In the genomic region with DNA sequence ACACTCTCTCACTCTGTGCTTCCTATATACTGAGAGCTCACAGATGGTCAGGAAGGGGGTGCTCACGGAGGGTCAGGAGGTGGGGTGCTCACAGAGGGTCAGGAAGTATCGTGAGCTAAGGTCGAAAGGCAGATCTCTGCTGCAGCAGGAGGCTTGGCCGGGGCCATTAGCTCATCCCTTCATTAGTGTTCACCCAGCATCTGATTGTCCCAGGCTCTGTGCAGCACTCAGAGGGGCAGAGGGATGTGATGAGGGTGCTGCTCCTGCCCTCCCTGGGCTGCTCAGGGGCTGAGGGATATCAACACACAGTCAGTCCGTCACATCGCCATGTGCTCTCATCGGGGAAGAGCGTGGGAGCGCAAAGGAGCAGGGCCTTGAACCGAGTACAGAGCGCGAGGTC, we compare ENCODE assay signal across 12 mouse cellular contexts. TPM values are rescaled to one million over a fixed set of nuclear protein-coding genes. Genes with fewer than 3 reads are reported as not detected.
DNase-seq lines count a peak whose midpoint lies in the region; ATAC-seq and TF ChIP-seq lines count a peak whose summit lies in the region.
"Had no signal": no experiment of that assay in that cellular context is flagged by ENCODE, and none has a peak within 500 bp of the region (broad histone marks: within the 10 kb centered on the region; RNA-seq: fewer than 3 reads in every experiment).

No protein-coding gene starts in this region.

- no peaks in the 10 kb centered on the region for H3K27me3 ChIP-seq in hindbrain, embryonic 12.5 days
- H3K27me3 ChIP-seq in hindbrain, postnatal 0 days (ENCODE audit: insufficient read depth, low read length): no peaks in the 10 kb centered on the region
- H3K27me3 ChIP-seq in midbrain, embryonic 16.5 days (ENCODE audit: control insufficient read depth, insufficient read depth, low read depth, low read length): no peaks in the 10 kb centered on the region
- no peaks in the 10 kb centered on the region for H3K27me3 ChIP-seq in midbrain, embryonic 14.5 days (ENCODE audit: control insufficient read depth, insufficient read depth, low read length)
- H3K27me3 ChIP-seq in intestine, embryonic 14.5 days (replicated peaks; ENCODE audit: control insufficient read depth, insufficient read depth, low read length): no peaks in the 10 kb centered on the region
- no peaks in the 10 kb centered on the region for H3K27me3 ChIP-seq in stomach, embryonic 15.5 days (replicated peaks)

- peak overlapping the region; percentile 34; the same call in 1 of the 2 replicates for H3K4me2 ChIP-seq in hindbrain, embryonic 12.5 days (replicated peaks)
- H3K4me2 ChIP-seq in hindbrain, postnatal 0 days (ENCODE audit: low read depth, low read length): no peak overlapping the region
- H3K4me2 ChIP-seq in midbrain, embryonic 16.5 days (ENCODE audit: low read length): no peak overlapping the region
- H3K4me2 ChIP-seq in midbrain, embryonic 14.5 days (ENCODE audit: low read length): no peak overlapping the region
- H3K4me2 ChIP-seq in intestine, embryonic 14.5 days (ENCODE audit: low read length): 0 out of 2 replicates have a peak overlapping the region, but pooled peaks have one; percentile 29
- peak overlapping the region; percentile 35 for H3K4me2 ChIP-seq in stomach, embryonic 15.5 days

- peaks cover 37% of the 10 kb centered on the region for H3K4me1 ChIP-seq in hindbrain, embryonic 12.5 days
- H3K4me1 ChIP-seq in hindbrain, postnatal 0 days (ENCODE audit: insufficient read depth, low read length): peaks cover 16% of the 10 kb centered on the region
- peaks cover 5% of the 10 kb centered on the region; the same call in 1 of the 2 replicates for H3K4me1 ChIP-seq in midbrain, embryonic 16.5 days (ENCODE audit: control insufficient read depth, insufficient read depth, low read length)
- no peaks in the 10 kb centered on the region for H3K4me1 ChIP-seq in midbrain, embryonic 14.5 days (ENCODE audit: control insufficient read depth, insufficient read depth, low read length)
- H3K4me1 ChIP-seq in intestine, embryonic 14.5 days (replicated peaks; ENCODE audit: control insufficient read depth, insufficient read depth, low read length): peaks cover 46% of the 10 kb centered on the region
- peaks cover 67% of the 10 kb centered on the region for H3K4me1 ChIP-seq in stomach, embryonic 15.5 days

- no peak overlapping the region for H3K27ac ChIP-seq in hindbrain, embryonic 12.5 days
- H3K27ac ChIP-seq in hindbrain, postnatal 0 days: no peak overlapping the region
- no peak overlapping the region for H3K27ac ChIP-seq in midbrain, embryonic 16.5 days (ENCODE audit: low read length)
- no peak overlapping the region; the same call in 1 of the 2 replicates for H3K27ac ChIP-seq in midbrain, embryonic 14.5 days (replicated peaks; ENCODE audit: low read depth, low read length)
- peak overlapping the region; percentile 57 for H3K27ac ChIP-seq in intestine, embryonic 14.5 days (ENCODE audit: low read depth)
- H3K27ac ChIP-seq in stomach, embryonic 15.5 days: peak overlapping the region; percentile 59; the same call in 1 of the 2 replicates
- H3K27ac ChIP-seq in left cerebral cortex, adult 2 months: no peak overlapping the region

- intact Hi-C loops in left cerebral cortex, adult 2 months (cut with DNase I): no loop called here

- no peak for TF ChIP-seq CTCF in hindbrain, postnatal 0 days (IDR thresholded peaks at IDR 0.05; ENCODE audit: low read depth)
- no peak for TF ChIP-seq CTCF in left cerebral cortex, adult 2 months (IDR thresholded peaks at IDR 0.05)

- DNase-seq in hindbrain, postnatal 0 days (ENCODE audit: low spot score): no peak
- no peak for DNase-seq in midbrain, embryonic 14.5 days
- no peak for DNase-seq in intestine, embryonic 14.5 days (ENCODE audit: low spot score)
- no peak for DNase-seq in adrenal gland, postnatal 14 days
- no peak for DNase-seq in left cerebral cortex, adult 2 months (ENCODE audit: extremely low spot score in 1 of 2, low spot score in 2 of 2)
- DNase-seq: cerebellum, adult 18-20 months; thymus, postnatal 25 days had no signal

- H3K9me3 ChIP-seq in hindbrain, embryonic 12.5 days (replicated peaks): no peaks in the 10 kb centered on the region
- H3K9me3 ChIP-seq in hindbrain, postnatal 0 days (ENCODE audit: low read length): no peaks in the 10 kb centered on the region
- H3K9me3 ChIP-seq in midbrain, embryonic 16.5 days (replicated peaks; ENCODE audit: control insufficient read depth, low read length, poor library complexity, severe bottlenecking): no peaks in the 10 kb centered on the region
- no peaks in the 10 kb centered on the region for H3K9me3 ChIP-seq in midbrain, embryonic 14.5 days (ENCODE audit: control insufficient read depth, low read length)
- H3K9me3 ChIP-seq in intestine, embryonic 14.5 days (ENCODE audit: control insufficient read depth, low read length): no peaks in the 10 kb centered on the region
- no peaks in the 10 kb centered on the region for H3K9me3 ChIP-seq in stomach, embryonic 15.5 days

- whole genome bisulfite sequencing in hindbrain, embryonic 12.5 days: 52% methylated on average over 12 of the region's 12 CpGs
- 68% methylated on average over 12 of the region's 12 CpGs for WGBS in hindbrain, postnatal 0 days
- 58% methylated on average over 12 of the region's 12 CpGs for WGBS in midbrain, embryonic 16.5 days
- 63% methylated on average over 12 of the region's 12 CpGs for WGBS in midbrain, embryonic 14.5 days
- 36% methylated on average over 12 of the region's 12 CpGs for WGBS in intestine, embryonic 14.5 days
- WGBS in stomach, embryonic 15.5 days: 45% methylated on average over 12 of the region's 12 CpGs

- H3K4me3 ChIP-seq in hindbrain, embryonic 12.5 days: no peak overlapping the region
- no peak overlapping the region for H3K4me3 ChIP-seq in hindbrain, postnatal 0 days (ENCODE audit: low read length)
- H3K4me3 ChIP-seq in midbrain, embryonic 16.5 days (ENCODE audit: low read depth, low read length): no peak overlapping the region
- H3K4me3 ChIP-seq in midbrain, embryonic 14.5 days (replicated peaks; ENCODE audit: low read depth, low read length): no peak overlapping the region
- H3K4me3 ChIP-seq in intestine, embryonic 14.5 days (ENCODE audit: low read depth, low read length): no peak overlapping the region
- H3K4me3 ChIP-seq in stomach, embryonic 15.5 days (replicated peaks): no peak overlapping the region
- no peak overlapping the region for H3K4me3 ChIP-seq in left cerebral cortex, adult 2 months

- no peaks in the 10 kb centered on the region for H3K36me3 ChIP-seq in hindbrain, embryonic 12.5 days
- H3K36me3 ChIP-seq in hindbrain, postnatal 0 days (ENCODE audit: insufficient read depth, low read length): no peaks in the 10 kb centered on the region
- H3K36me3 ChIP-seq in midbrain, embryonic 16.5 days (ENCODE audit: control insufficient read depth, insufficient read depth, low read length): no peaks in the 10 kb centered on the region
- no peaks in the 10 kb centered on the region for H3K36me3 ChIP-seq in midbrain, embryonic 14.5 days (ENCODE audit: control insufficient read depth, insufficient read depth, low read length)
- no peaks in the 10 kb centered on the region for H3K36me3 ChIP-seq in intestine, embryonic 14.5 days (ENCODE audit: control insufficient read depth, insufficient read depth, low read length)
- no peaks in the 10 kb centered on the region for H3K36me3 ChIP-seq in stomach, embryonic 15.5 days

- 0 out of 2 replicates have a peak overlapping the region, but pooled peaks have one; percentile 9 for H3K9ac ChIP-seq in hindbrain, embryonic 12.5 days
- H3K9ac ChIP-seq in hindbrain, postnatal 0 days (replicated peaks; ENCODE audit: low read length): no peak overlapping the region
- H3K9ac ChIP-seq in midbrain, embryonic 16.5 days (ENCODE audit: low read depth, low read length): 0 out of 2 replicates have a peak overlapping the region, but pooled peaks have one; percentile 28
- H3K9ac ChIP-seq in midbrain, embryonic 14.5 days (replicated peaks; ENCODE audit: low read length): no peak overlapping the region
- 0 out of 2 replicates have a peak overlapping the region, but pooled peaks have one; percentile 25 for H3K9ac ChIP-seq in intestine, embryonic 14.5 days (ENCODE audit: low read length)
- H3K9ac ChIP-seq in stomach, embryonic 15.5 days: no peak overlapping the region

- ATAC-seq in hindbrain, embryonic 12.5 days (ENCODE audit: low FRiP score): no peak; the same call in 1 of the 2 replicates
- no peak for ATAC-seq in hindbrain, postnatal 0 days
- no peak; the same call in 1 of the 2 replicates for ATAC-seq in midbrain, embryonic 16.5 days
- ATAC-seq in midbrain, embryonic 14.5 days (ENCODE audit: low FRiP score, low TSS enrichment): no peak
- no peak for ATAC-seq in intestine, embryonic 14.5 days (replicated peaks; ENCODE audit: low FRiP score, low TSS enrichment, low read depth)
- ATAC-seq in stomach, embryonic 15.5 days (ENCODE audit: insufficient read depth, low FRiP score, low read depth): no peak

RNA-seq across cellular contexts. Expression of a gene that starts 18.0 kb away (rescaled TPM):
- 34.0 and 39.2 TPM in 2 replicates for polyA plus RNA-seq in hindbrain, embryonic 12.5 days (2016; fragmentation: Nextera tagmentation; extraction: Ambion mirVana)
- total RNA-seq in hindbrain, postnatal 0 days (2014; rRNA removed): 40.6 and 41.0 TPM in 2 replicates
- 16.8 and 18.0 TPM in 2 replicates for polyA plus RNA-seq in hindbrain, postnatal 0 days (2015; fragmentation: Nextera tagmentation; extraction: Ambion mirVana)
- polyA plus RNA-seq in midbrain, embryonic 16.5 days (2015; fragmentation: Nextera tagmentation; extraction: Ambion mirVana): 18.3 and 18.5 TPM in 2 replicates
- polyA plus RNA-seq in midbrain, embryonic 14.5 days (2014; fragmentation: Nextera tagmentation; extraction: Ambion mirVana): 10.9 and 11.3 TPM in 2 replicates
- 16.8 and 19.3 TPM in 2 replicates for polyA plus RNA-seq in intestine, embryonic 14.5 days (2014; fragmentation: Nextera tagmentation; extraction: Ambion mirVana)
- 37.0 and 43.0 TPM in 2 replicates for polyA plus RNA-seq in stomach, embryonic 15.5 days (2015; fragmentation: Nextera tagmentation; extraction: Ambion mirVana)
- 48.9 and 54.8 TPM in 2 replicates for total RNA-seq in adrenal gland, postnatal 14 days (2021)
- 10 to 100 TPM; 22.8 to 25.7 TPM for total RNA-seq in left cerebral cortex, adult 2 months (2021)

RNA-seq across cellular contexts. Expression of a gene that starts 34.8 kb away (rescaled TPM):
- 819 and 900 TPM in 2 replicates for polyA plus RNA-seq in hindbrain, embryonic 12.5 days (2016; fragmentation: Nextera tagmentation; extraction: Ambion mirVana)
- total RNA-seq in hindbrain, postnatal 0 days (2014; rRNA removed): 1,557 and 1,861 TPM in 2 replicates
- 786 and 796 TPM in 2 replicates for polyA plus RNA-seq in hindbrain, postnatal 0 days (2015; fragmentation: Nextera tagmentation; extraction: Ambion mirVana)
- 794 and 826 TPM in 2 replicates for polyA plus RNA-seq in midbrain, embryonic 16.5 days (2015; fragmentation: Nextera tagmentation; extraction: Ambion mirVana)
- 1,038 and 1,071 TPM in 2 replicates for polyA plus RNA-seq in midbrain, embryonic 14.5 days (2014; fragmentation: Nextera tagmentation; extraction: Ambion mirVana)
- polyA plus RNA-seq in intestine, embryonic 14.5 days (2014; fragmentation: Nextera tagmentation; extraction: Ambion mirVana): 2,116 and 2,150 TPM in 2 replicates
- polyA plus RNA-seq in stomach, embryonic 15.5 days (2015; fragmentation: Nextera tagmentation; extraction: Ambion mirVana): 1,425 and 1,562 TPM in 2 replicates
- total RNA-seq in adrenal gland, postnatal 14 days (2021): 786 and 963 TPM in 2 replicates
- 100 to 1,000 TPM; 183 to 187 TPM for total RNA-seq in left cerebral cortex, adult 2 months (2021)

RNA-seq across cellular contexts. Expression of a gene that starts 39.9 kb away (rescaled TPM):
- 23.1 and 24.7 TPM in 2 replicates for polyA plus RNA-seq in hindbrain, embryonic 12.5 days (2016; fragmentation: Nextera tagmentation; extraction: Ambion mirVana)
- total RNA-seq in hindbrain, postnatal 0 days (2014; rRNA removed): 25.8 and 33.7 TPM in 2 replicates
- polyA plus RNA-seq in hindbrain, postnatal 0 days (2015; fragmentation: Nextera tagmentation; extraction: Ambion mirVana): 20.2 and 21.8 TPM in 2 replicates
- 32.3 and 32.7 TPM in 2 replicates for polyA plus RNA-seq in midbrain, embryonic 16.5 days (2015; fragmentation: Nextera tagmentation; extraction: Ambion mirVana)
- 23.8 and 25.9 TPM in 2 replicates for polyA plus RNA-seq in midbrain, embryonic 14.5 days (2014; fragmentation: Nextera tagmentation; extraction: Ambion mirVana)
- 15.2 and 21.5 TPM in 2 replicates for polyA plus RNA-seq in intestine, embryonic 14.5 days (2014; fragmentation: Nextera tagmentation; extraction: Ambion mirVana)
- 21.7 and 26.6 TPM in 2 replicates for polyA plus RNA-seq in stomach, embryonic 15.5 days (2015; fragmentation: Nextera tagmentation; extraction: Ambion mirVana)
- 18.1 and 23.5 TPM in 2 replicates for total RNA-seq in adrenal gland, postnatal 14 days (2021)
- 10 to 100 TPM; 40.7 to 43.5 TPM for total RNA-seq in left cerebral cortex, adult 2 months (2021)

RNA-seq across cellular contexts. Expression of a gene that starts 40.6 kb away (rescaled TPM):
- 57.6 and 62.5 TPM in 2 replicates for polyA plus RNA-seq in hindbrain, embryonic 12.5 days (2016; fragmentation: Nextera tagmentation; extraction: Ambion mirVana)
- total RNA-seq in hindbrain, postnatal 0 days (2014; rRNA removed): 73.4 and 81.7 TPM in 2 replicates
- polyA plus RNA-seq in hindbrain, postnatal 0 days (2015; fragmentation: Nextera tagmentation; extraction: Ambion mirVana): 22.8 and 24.3 TPM in 2 replicates
- polyA plus RNA-seq in midbrain, embryonic 16.5 days (2015; fragmentation: Nextera tagmentation; extraction: Ambion mirVana): 45.1 and 46.7 TPM in 2 replicates
- 40.5 and 51.2 TPM in 2 replicates for polyA plus RNA-seq in midbrain, embryonic 14.5 days (2014; fragmentation: Nextera tagmentation; extraction: Ambion mirVana)
- 43.6 and 44.8 TPM in 2 replicates for polyA plus RNA-seq in intestine, embryonic 14.5 days (2014; fragmentation: Nextera tagmentation; extraction: Ambion mirVana)
- 34.9 and 36.4 TPM in 2 replicates for polyA plus RNA-seq in stomach, embryonic 15.5 days (2015; fragmentation: Nextera tagmentation; extraction: Ambion mirVana)
- total RNA-seq in adrenal gland, postnatal 14 days (2021): 59.7 and 60.4 TPM in 2 replicates
- 10 to 100 TPM; 70.7 to 73.2 TPM for total RNA-seq in left cerebral cortex, adult 2 months (2021)

RNA-seq across cellular contexts. Expression of a gene that starts 58.4 kb away (rescaled TPM):
- not detected in 2 replicates for polyA plus RNA-seq in hindbrain, embryonic 12.5 days (2016; fragmentation: Nextera tagmentation; extraction: Ambion mirVana)
- total RNA-seq in hindbrain, postnatal 0 days (2014; rRNA removed): not detected in 2 replicates
- polyA plus RNA-seq in hindbrain, postnatal 0 days (2015; fragmentation: Nextera tagmentation; extraction: Ambion mirVana): not detected in 2 replicates
- not detected in 2 replicates for polyA plus RNA-seq in midbrain, embryonic 16.5 days (2015; fragmentation: Nextera tagmentation; extraction: Ambion mirVana)
- polyA plus RNA-seq in midbrain, embryonic 14.5 days (2014; fragmentation: Nextera tagmentation; extraction: Ambion mirVana): not detected in 2 replicates
- polyA plus RNA-seq in intestine, embryonic 14.5 days (2014; fragmentation: Nextera tagmentation; extraction: Ambion mirVana): 5.0 and 6.3 TPM in 2 replicates
- polyA plus RNA-seq in stomach, embryonic 15.5 days (2015; fragmentation: Nextera tagmentation; extraction: Ambion mirVana): 12.0 and 15.4 TPM in 2 replicates
- total RNA-seq in adrenal gland, postnatal 14 days (2021): not detected in 2 replicates
- not detected for total RNA-seq in left cerebral cortex, adult 2 months (2021)
- total RNA-seq: granulocyte monocyte progenitor cell, adult 5-6 weeks; layer of hippocampus, postnatal 14 days had no signal

Comparison
In these comparisons a context has a peak if more than half of its experiments do, and no peak if none do; other contexts are left out.
1. H3K4me2 ChIP-seq: peak in hindbrain, embryonic 12.5 days (single experiment), intestine, embryonic 14.5 days (single experiment) and stomach, embryonic 15.5 days (single experiment); none in hindbrain, postnatal 0 days (single experiment), midbrain, embryonic 16.5 days (single experiment) and midbrain, embryonic 14.5 days (single experiment).
2. H3K9ac ChIP-seq: peak in hindbrain, embryonic 12.5 days (single experiment), midbrain, embryonic 16.5 days (single experiment) and intestine, embryonic 14.5 days (single experiment); none in hindbrain, postnatal 0 days (single experiment), midbrain, embryonic 14.5 days (single experiment) and stomach, embryonic 15.5 days (single experiment).
3. H3K27ac ChIP-seq: peak in intestine, embryonic 14.5 days (single experiment) and stomach, embryonic 15.5 days (single experiment); none in hindbrain, embryonic 12.5 days (single experiment), hindbrain, postnatal 0 days (single experiment), midbrain, embryonic 16.5 days (single experiment), midbrain, embryonic 14.5 days (single experiment) and left cerebral cortex, adult 2 months (single experiment).